Mouse (Mus musculus): ENCODE data around the gene 2310039H08Rik.
A peak's percentile ranks its signal among the peaks of the same experiment; 100 is the strongest.
"Not testable (repeated sequence)": the region's sequence is repeated elsewhere in the genome, so short reads cannot be mapped to it uniquely, and the experiment has no call there.

The 2310039H08Rik gene

DNA sequence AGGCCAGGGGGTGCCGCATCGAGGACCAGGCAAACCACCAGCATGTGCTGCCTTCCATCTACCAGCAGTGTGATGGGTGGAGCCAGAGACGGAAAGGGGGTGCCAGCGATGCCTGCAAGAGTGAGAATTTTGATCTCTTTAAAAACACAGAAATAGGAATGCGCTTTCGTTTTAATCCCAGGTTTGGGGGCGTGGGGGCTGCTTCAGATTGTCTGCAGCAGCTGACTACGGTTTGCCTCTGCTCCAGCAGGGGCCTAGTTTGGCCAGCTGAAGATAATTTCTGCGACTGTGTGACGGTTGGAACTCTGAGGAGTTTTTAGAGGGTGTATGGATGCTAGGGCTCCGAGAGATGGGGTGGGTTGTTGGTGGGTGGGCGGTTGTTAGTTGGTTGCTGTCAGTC, 13.7 kb upstream of the 2310039H08Rik start:
- no peak for DNase-seq (ENCODE audit: low spot score)

DNA sequence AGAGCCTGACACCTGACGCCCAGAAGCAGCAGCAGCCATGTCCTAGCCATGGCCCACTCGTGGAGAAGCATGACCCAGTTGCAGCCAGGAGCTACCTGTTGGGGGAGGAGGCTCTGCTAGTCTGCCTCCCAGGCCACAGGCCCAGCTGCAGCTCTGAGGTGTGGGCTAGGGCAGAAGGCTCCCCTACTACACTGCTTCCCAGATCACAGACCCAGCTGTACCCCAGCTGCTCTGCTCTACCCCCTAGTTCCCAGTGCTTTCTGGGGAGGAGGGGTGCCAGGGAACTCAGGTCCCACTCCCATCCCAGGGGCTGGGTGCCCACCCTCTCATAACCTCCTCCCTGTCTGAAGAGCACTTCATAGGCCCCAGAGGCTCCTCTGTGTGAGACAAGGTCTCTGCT, 8.9 kb upstream of the 2310039H08Rik start, which contains the start of gene Ptcra:
Gene Ptcra (minus strand): TSS at position 169 of the 400 bp plus-strand sequence.
- no peak for DNase-seq (ENCODE audit: low spot score)

DNA sequence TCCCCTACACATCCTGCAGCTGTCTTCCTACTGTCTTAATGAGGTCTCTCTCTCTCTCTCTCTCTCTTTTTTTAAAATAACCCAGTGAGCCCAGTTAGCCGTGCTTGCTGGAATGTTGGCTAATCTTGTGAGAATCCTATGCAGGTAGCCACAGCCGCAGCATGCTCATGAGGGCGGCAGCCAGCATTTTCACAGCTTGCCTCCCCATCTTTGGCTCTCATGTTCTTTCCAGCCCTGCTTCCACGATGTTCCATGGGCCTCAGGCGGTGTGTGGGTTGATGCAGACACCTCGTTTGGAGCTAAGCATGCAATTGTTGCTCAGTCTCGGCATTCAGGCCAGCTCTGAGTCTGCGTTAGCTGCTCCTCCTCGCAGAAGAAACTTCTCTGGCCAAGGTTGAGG, 7.5 kb upstream of the 2310039H08Rik start:
- not testable (repeated sequence) for DNase-seq (ENCODE audit: low spot score)

DNA sequence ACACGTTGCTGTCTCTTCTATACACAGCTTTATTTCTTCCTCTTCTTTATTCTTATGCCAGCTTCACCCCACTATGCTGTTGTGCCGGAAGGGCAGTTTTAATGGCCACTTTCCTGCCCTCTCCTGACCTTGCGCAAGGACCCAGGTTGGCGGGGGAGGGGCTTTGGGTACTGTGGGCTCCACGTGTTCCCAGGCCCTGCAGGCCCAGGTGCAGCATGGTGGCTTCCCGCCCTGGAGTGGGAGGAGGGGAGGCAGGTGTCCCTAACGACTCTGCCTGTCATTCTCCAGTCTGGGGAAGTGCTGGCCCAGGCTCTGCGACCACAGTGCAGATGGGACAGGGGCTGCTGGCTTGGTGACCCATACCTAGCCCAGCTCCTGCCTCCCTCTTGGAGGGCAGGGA, 4.6 kb upstream of the 2310039H08Rik start:
- DNase-seq (ENCODE audit: low spot score), result no peak

DNA sequence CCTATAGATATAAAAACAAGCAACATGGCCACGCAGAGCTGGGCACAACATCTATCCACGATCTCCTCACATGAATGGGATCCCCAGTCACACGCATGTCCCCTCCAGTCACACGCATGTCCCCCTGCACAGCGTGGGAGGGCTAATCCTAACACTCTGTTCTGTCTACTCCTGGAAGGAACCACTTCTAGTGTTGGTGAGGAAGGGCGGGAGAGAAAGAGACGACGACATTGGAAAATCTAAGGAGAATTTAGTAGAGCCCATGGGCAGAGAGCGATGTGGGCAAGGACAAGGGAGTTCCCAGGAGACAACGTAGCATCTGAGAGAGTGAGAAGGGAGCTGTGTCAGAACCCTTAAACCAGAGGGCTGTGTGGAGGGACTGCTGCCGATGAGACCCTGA, 1.9 kb upstream of the 2310039H08Rik start:
- no peak for DNase-seq (ENCODE audit: low spot score)

DNA sequence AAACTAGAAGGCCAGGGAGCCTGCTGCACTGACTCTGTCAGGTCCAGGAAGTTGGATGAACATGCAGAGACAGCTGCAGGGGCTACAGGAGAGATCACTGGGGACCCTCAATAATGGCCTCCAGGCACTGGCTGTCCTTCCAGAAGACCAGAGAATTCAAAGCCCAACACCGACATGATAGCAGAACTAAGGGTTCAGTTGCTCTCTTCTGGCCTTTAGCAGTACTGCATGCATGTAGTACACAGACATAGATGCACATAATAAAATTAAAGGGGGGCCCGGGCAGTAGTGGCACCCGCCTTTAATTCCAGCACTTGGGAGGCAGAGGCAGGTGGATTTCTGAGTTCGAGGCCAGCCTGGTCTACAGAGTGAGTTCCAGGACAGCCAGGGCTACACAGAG, 1.4 kb upstream of the 2310039H08Rik start:
- DNase-seq (ENCODE audit: low spot score), result peak; percentile 26

DNA sequence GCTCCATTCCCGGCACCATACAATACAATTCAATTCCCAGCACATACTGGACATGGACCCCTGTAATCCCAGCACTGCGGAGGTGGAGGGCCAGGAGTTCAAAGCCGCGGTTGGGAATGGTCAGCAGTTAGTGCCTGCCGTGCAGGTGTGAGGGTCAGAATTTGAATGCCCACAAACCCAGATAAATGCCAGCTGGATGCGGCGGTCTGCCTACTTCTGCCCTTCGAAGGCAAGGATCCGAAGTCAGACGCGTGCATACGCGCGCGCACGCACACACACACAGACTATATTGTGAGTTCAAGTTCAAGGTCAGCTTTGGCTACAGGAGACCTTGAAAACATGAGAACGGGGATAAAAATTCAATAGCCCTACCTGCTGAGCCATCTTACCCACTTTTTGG, 819 bp upstream of the 2310039H08Rik start:
- no peak for DNase-seq (ENCODE audit: low spot score)

DNA sequence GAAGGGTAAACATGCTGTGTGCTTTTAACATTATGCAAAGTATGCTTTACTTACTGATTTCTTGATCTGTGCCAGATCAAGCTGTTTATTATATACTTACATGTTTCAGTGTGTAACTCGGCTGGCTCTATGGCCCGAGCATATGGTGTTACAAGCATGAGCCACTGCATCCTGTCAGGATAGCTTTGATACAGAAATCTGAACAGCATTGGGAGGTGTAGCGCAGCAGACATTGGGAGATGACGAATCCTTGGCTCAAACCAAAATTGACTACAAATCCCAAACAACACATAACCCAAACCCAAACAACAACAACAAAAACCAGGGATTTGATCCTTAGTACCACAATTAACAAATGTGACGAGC, 414 bp upstream of the 2310039H08Rik start:
- DNase-seq (ENCODE audit: low spot score), result no peak

DNA sequence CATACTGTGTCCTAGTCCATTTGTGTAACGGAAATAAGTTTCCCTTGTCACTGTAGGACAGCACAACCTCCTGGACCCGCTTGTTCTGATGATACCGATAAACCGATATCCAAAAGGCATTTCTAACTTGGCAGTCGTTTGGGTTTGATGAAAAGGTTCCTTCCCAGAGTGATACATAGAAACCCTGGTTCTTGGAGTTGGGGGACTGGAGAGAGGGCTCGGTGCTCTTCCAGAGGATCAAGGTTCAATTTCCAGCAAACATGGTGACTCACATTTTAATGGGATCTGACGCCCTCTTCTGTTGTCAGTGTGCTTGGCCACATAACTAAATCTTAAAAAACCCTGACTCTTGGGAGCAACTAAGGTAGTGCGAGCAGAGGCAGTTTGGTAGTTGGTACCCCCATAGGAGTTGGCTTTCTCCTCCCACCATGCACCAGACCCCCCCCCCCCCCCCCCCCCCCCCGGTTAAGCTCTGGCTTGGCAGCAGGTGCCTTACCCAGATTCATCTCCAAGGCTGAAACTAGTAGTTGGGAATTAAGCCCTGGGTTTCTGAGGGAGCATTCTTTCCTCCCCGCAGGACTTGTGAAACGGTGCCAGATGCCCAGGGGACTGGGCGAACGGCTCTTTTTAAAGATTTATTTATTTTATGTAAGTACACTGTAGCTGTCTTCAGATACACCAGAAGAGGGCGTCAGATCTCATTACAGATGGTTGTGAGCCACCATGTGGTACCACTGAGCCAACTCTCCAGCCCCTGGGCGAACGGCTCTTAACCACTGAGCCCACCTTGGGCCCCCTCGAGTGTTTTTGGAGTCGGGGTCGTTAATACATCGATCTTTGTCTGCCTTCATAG, 1.1 kb downstream of the 2310039H08Rik start:
- peak; percentile 34 for DNase-seq (ENCODE audit: low spot score)

DNA sequence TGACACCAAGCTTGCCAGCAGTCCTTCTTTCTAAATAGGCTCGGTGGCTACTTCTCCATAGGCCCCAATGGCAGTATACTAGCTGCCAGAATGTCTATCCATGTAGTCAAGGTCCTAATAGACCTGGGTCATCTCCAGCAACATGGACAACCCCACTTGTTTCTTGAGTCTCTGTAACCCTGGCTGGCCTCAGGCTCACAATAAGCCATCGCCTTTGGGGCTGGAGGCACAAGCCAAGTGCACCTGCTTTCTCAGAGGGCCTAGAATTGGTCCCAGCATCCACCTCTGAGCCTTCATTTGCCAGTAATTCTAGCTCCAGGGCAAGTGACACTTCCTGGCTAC, 1.7 kb downstream of the 2310039H08Rik start:
- DNase-seq (ENCODE audit: low spot score), result no peak

DNA sequence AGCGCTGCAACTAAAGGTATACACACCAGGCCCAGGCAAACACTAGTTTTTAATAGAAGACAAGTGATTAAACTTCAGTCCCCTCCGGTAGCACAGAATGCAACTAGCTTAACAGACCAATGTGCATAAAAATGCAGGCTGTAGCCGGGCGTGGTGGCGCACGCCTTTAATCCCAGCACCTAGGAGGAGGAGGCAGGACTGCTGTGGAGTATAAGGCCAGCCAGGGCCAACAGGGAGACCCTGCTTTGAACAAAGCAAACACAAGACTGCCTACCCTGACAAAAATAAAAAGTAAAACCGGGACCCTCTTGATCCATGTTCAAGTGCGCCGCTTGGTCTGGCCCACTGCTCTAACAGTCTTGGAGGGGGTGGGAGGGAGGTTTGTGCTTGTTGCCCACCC, 2.6 kb downstream of the 2310039H08Rik start:
- DNase-seq (ENCODE audit: low spot score), result no peak

DNA sequence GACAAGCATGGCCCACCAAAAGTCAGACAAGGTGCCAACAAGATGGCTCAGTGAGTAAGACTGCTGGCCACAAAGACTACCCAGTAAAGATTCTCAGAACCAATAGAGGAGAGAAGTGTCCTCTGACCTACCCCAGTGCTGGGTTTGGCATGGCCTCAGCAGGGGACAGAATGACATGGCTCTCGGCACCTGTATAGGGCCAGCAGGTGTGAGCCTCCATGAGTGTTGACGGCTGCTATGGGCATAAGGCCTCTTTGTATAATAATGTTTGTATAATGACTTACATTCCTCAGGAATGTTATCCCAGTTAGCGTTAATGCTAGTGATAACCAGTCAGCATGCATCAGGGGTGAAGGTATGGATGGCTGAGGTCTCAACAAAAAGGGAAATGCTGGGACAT, 3.7 kb downstream of the 2310039H08Rik start:
- no peak for DNase-seq (ENCODE audit: low spot score)

DNA sequence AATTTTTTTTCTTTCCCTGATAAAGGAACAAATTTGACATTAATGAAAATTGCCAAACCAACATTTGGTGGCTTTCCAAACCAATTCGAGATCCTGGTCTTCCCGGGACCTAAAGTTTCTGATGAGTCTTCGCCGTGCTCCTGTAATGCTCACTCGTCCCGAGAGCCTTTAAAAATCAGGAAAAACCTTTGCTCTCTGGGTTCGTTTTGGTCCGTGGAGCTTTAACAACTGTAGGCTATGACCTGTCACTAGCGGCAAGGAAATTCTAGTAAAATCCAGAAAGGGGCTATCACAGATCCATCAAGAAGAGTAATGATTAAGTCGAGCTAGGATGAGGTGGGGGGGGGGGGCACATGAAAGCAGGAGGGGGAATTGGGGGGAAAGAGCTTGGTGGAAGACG, 9.4 kb downstream of the 2310039H08Rik start:
- DNase-seq (ENCODE audit: low spot score), result peak; percentile 11

DNA sequence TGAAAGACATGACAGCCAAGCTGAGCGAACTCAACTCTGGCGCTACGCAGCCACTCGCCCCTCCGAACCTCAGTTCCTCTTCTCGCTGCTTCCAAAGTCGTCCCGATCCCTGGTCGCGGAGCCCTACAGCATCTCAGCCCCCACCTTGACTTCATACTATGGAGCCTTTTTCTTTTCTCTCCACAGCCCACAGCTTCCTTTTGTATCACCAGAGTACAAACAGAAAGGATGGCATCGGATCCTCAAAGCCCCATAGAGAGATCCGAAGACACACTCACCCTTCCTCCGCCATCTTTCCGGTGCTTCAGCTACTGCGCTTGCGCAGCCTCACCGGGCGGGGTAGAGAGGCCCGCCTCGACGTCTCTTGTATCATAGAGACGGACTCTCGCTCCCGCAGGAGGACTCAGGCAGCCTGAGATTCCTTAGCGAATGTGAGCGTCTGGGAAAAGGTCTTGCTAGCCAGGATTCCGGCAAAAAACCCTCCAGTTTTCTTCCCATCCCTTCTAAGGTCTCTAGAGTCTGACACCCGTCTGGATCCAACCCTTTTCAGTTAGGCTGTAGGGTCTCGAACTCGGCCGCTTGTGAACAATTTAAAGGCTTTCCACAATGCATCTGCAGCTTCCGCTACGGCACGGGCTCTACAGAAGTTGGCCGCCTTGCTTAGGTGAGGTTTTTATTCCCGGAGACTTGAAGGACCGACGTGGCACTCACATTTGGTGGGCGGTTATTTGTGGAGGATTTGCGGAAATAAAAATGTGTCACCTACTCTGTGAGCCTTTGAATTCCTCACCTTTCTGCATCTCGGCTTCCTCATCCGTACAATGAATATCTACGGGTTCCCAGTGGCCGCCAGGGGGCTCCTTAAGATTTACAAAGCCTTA, 10.1 kb downstream of the 2310039H08Rik start, which contains the start of gene Rpl7l1:
Gene Rpl7l1 (minus strand): TSS at position 332 of the 881 bp plus-strand sequence.
- DNase-seq (ENCODE audit: low spot score), result peak; percentile 96

DNA sequence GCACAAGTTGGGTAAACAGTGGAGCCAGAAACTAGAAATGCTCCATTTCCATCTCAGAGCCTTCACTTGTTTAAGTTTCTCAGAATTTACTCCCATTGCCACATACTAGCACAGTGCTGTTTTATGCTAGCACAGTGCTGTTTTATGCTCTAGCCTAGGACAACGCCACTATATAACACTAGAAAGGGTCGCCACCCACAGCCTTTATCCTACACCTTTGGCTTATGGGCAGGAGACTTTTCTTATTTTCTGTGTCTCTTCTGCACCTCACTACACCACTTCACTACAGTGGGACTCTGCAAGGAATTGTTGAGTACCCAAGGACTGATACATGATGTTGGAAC, 10.8 kb downstream of the 2310039H08Rik start:
- DNase-seq (ENCODE audit: low spot score), result no peak

DNA sequence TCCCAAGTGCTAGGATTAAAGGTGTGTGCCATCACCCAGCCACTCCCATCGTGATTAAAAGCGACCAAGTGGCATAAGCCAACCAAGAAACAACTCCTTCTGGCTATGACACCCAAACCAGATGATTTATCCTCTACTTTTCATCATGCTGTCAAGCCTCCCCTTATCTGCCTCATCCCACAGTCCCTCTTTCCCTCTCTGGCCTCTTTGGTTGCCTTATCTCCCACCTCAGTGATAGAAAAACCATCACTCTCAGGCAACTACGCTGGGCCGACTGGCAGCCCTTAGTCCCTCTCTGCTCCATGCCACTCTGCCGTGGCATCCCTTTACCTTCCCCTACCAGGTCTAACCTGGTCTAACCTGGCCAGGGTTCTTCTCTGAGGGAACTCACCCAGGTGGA, 14.5 kb downstream of the 2310039H08Rik start:
- DNase-seq (ENCODE audit: low spot score), result no peak

DNA sequence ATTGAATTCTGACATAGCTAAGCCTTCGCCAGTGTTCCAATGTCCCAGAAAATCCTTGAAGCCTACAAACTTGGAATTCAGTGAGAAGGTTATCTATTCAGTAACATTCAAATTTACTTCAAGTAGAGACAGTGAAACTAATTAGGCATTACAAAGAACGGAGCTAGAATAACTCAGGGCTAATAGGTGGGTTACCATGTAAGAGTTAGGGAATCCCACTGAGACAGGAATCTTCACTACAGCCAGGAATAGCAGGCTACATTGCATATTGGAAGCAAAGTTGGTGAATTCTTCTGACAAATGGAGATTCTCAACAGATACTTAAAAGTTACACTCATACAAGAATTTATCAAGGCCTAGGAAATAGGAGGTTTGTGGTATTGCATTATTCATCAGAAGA, 15.5 kb downstream of the 2310039H08Rik start:
- not testable (repeated sequence) for DNase-seq (ENCODE audit: low spot score)

DNA sequence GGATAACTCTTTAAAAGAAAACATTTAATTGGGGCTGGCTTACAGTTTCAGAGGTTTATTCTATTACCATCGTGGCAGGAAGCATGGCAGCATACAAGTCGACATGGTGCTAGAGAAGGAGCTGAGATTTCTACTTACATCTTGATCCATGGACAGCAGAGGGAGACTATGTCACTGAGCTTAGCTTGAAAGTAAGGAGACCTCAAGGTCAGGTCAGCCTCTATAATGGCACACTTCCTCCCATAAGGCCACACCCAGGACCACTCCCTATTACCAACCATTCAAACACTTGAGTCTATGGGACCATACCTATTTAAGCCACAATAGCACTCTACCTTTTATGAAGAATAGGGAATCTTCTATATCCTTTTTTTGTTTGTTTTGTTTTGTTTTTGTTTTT, 20.5 kb downstream of the 2310039H08Rik start:
- no peak for DNase-seq (ENCODE audit: low spot score)

DNA sequence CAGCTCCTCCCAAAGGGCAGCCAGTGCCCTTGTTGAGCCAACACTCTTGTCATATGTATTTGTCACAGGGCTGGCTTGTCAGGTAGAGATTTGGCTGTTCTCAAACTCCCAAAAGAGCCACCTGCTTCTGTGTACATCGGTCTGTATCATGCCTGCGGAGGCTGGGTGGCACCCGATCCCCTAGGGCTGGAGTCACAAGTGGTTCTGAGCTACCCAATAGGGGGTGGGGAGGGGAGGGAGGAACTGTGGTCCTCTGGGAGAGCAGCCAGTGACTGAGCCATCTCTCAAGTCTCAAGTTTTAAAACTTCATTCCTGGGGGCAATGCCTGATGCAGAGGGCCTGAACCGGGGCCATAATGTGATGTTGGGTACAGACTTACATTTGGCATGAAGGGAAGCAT, 24.3 kb downstream of the 2310039H08Rik start:
- DNase-seq (ENCODE audit: low spot score), result no peak

DNA sequence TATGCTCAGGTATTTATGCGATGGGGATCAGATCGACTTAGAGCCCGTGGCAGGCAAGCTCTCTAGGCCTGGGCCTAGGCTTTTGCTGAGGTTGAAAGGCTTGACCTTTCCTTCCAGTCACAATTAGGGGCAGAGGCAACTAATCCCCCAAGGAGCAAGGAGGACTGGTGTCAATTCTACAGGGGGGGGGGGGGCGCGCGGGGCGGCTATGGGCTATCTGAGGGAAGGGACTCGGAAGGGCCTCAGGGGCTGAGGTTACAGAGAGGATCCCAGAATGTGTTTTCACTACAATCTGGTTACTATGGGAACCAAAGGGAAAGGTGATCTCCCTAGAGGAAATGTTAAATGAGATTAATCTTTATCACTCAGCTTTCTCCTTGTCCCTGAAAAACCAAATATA, 25.0 kb downstream of the 2310039H08Rik start:
- no peak for DNase-seq (ENCODE audit: low spot score)

DNA sequence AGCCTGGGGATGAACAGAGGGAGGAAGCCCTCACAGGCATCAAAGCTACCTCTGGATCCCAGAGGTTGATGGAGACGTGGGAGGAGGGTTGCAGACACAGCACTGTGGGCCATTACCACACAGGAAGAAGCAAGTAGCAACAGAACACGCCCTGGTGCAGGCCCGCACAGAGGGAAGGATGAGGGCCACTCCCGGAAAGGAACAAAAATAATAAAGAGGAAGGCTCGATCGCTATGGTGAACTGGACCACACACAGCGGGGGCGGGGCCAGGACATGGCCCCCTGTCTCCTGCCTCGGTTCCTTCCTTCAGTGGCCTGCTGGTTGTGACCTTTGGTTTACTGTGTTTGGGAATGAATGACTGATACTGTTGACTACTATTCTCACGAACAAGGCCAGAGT, 27.2 kb downstream of the 2310039H08Rik start:
- DNase-seq (ENCODE audit: low spot score), result no peak

DNA sequence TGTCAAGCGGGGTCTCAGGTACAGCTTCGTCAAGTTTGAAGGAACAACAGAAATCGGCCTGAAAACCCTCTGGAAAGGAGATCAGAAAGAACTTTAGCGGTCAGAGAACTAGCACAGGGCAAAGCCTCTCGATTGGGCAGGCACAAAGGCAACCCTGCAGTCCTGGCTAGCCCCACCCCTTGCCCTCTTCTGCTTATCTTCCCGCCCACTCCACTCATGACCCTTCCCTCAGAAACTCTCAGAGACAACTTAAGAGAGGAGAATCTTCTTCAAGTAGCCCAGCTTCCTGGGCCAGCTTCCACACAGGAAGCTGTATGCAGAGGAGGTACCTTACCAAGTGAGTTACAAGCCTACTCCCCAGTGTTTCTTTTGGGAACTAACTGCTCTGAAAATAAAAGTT, 29.3 kb downstream of the 2310039H08Rik start:
- no peak for DNase-seq (ENCODE audit: low spot score)

DNA sequence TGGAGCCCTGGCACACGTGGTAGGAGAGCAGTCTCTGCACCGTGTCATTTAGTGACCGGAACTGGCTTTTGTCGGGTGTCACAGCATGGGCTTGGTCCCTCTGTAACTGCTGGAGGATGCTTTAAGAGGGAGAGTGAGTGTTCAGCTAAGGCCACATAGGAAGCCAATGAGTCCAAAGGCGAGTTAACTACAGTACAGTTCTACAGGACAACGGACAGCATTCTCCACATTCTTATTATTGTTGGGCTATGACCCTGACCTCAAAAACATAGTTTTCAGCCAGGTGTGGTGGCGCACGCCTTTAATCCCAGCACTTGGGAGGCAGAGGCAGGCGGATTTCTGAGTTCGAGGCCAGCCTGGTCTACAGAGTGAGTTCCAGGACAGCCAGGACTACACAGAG, 35.9 kb downstream of the 2310039H08Rik start:
- DNase-seq (ENCODE audit: low spot score), result no peak
